Mouse (Mus musculus) left cerebral cortex, adult 9 months (tissue): ENCODE measurements around the gene Smarcal1.

Experiments used
- DNase-seq, 2 experiments: peaks; one replicate each; pipeline ENCODE4 v3.0.0; 2022; ENCODE audit warnings: low spot score in 2 of 2

Smarcal1 gene

DNA sequence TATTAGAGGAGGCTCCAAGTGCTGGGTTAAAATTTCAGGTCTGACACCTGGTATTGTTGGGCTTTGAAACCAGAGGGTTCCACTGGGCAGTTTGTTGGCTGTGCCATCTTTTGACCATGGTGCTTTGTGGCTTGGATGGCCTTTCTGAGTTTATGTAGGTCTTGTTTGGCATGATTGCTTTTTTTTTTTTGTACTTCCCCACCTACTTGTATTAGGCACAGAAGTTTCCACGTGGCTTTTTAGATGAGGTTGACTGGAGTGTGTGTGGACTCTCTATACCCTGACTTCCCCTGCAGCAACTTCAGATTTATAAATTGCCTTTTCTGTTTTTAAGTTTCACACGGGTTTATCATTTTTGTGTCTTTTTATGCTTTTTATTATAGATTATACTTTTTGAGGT, 5.7 kb downstream of the Smarcal1 start:
- DNase-seq: no peak

DNA sequence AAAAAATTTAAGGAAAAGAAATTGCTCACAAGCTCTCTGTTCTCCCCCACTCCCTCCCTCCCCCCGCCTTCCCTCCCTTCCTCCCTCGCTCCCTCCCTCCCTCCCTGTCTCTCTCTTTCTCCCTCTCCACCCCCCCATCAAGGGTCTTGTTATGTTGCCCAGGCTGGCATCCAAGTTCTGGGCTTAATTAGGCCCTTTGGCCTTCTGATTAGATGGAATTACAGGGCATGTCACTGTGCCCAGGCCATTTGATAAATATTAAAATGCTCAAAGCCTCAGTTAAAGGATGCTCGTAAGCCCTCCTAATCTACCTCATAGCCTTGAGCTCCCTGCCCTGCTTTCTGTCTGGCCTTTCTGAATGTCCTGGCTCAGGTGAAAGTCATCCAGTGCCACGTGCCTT, 7.6 kb downstream of the Smarcal1 start:
- DNase-seq: no peak

DNA sequence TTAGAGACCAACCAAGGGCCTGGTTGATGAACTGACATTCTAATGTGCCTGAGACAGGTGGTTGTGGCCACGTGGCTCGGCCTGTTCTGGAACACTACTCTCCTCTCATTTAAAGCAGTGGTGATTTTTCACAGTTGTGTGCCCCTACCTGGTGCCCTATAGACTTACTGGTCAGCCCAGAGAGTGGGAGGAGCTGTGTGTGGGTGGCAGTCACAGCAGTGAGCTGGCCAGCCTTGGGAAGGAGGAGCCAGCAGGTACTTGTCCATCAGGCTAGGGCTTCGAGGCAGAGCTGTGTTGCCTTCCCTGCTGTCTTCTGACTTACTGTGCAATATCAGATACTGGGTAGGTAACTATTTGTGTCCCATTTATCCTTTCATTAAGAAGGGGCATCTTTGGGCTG, 9.3 kb downstream of the Smarcal1 start:
- DNase-seq: no peak

DNA sequence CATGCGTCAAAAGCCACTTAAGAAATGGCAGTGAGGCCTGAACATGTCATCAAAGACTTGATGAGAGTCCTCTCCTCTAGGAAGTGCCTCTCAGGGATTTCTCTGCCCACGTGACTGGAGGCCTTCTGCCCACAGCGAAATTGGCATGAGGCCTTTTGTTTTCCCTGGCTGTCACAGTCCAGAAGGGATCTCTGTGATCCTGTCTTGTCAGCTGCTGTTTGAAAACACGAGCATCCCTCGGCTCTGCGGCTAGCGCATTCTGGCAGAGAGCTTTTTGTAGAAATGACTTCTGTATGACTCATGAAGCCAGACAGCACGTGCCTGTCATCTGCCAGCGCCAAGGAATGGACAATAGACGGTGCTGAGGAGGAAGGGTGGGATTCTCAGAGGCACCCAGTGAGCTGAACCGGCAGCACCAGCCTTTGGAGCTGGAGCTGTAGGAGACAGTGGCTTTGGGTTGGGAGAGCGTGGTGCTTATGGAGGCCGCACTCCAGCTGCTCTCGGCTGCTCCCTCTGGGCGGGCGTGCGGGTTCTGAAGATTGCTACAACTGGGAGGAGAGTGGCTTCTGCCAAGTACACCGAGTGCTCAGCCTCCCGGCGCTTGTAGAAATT, 10.4 kb downstream of the Smarcal1 start:
- DNase-seq: peak; percentile 69 to 87

DNA sequence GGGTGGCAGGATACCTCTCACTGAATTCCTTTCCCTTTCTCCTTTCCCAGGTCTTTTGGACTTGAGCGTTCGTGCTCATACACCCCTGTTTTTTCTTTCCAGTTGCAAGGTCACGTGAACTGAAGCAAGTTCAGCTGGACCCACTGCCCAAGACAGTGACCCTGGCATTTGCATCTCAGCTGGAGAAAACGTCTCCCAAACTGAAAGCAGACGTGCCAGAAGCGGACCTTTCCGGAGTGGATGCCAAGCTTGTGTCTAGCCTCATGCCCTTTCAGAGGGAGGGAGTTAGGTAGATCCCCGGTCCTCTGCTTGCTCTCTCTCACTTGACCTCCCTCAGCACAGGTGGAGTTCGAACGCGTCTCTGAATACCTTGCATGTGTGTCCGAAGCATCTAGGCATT, 12.6 kb downstream of the Smarcal1 start:
- DNase-seq: no peak

DNA sequence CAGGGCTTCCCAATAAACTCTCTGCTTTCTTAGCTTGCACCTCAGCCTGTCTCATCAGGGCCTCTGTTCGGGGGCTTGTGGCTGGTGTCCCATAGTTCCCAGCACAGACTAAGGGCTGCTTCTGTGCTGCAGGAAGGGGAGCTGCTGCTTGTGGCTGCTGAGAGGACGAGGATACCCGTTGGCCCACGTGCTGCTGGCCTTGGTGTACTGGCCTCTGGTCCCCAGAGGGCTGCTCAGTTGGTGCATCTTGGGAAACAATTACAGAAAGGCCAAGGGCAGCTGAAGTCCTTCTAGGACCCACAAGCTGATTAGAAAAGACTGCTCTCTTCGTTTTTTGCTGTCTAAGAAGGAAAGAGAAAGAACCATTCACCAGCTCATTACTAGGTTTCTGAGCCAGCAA, 13.2 kb downstream of the Smarcal1 start:
- DNase-seq: no peak

DNA sequence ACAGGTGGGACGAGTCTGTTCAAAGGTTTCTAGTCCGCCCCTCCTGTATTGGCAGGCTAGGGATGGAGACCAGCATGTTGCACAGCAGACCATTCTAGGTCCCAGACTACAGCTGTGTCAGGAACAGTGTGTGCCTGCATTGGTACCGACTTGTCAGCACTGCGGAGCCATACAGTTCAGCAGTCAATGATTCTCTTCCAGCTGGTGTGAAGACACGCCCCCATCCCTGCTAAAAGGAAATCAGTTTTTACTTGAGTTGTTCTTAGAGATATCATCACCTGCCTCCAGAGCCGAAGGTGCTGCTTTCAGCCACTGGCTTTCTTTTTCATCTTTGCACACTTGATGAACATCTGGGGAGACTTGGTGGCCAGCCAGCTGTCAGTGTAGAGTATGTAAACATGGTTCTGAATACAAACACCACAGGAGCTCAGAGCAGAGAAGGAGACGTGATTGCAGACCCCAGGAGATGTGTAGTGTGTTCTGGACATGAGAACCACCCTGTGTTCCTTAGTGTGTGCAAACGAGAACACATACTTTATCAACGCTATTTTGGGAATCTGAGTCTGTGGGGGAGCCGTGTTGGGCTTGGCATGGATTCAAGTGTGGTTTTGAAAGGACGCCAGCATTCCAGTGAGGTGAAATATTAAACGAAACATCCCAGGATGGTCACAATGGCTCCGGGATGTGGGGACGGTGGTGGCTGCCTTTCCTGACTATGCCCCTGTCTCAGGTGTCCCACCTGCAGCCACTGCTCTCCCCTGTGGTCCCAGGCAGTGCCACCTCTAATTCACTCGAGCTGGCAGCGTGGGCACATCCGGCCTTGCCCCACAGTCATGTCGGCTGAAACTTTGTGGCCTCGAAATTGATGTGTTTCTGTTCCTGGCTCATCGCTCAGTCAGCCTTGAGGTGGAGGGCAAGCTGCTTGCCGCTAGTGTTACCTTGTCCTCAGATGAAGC, 16.4 kb downstream of the Smarcal1 start:
- DNase-seq: no peak

DNA sequence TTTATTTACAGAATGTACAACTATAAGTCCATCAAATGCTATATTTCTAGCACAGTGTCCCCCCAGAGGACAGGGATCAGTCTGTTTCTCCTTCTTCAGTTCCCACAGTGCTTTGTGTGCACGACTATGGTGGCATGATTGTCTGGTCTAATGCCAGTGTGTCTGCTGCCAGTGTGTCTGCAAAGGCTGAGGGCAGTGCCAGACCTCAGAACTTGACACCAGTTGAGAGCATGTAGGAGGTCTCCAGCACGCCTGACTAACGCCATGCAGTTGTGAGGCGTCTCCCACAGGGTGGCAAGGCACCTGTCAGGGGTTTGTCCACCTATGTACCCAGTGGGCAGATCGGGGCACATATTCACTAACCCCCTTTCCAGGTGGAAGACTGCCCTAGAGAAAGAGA, 17.7 kb downstream of the Smarcal1 start:
- no peak for DNase-seq

DNA sequence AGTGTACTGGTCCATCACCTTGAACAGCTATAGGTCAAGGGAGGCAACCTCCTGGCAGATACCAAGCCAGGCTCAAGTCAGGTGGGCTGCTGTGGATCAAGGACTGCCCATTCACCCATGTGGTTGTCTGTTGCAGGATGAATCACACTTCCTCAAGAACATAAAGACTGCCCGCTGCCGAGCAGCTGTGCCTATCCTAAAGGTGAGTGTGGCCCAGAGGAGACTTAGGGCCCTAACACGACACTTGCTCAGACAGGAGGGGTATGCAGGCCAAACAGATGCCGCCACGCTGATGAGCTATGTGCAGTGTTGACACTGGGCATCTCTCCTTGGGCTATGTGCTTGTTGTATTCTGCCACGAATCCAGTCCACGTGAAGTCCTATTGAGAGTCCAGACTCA, 18.2 kb downstream of the Smarcal1 start:
- no peak for DNase-seq

DNA sequence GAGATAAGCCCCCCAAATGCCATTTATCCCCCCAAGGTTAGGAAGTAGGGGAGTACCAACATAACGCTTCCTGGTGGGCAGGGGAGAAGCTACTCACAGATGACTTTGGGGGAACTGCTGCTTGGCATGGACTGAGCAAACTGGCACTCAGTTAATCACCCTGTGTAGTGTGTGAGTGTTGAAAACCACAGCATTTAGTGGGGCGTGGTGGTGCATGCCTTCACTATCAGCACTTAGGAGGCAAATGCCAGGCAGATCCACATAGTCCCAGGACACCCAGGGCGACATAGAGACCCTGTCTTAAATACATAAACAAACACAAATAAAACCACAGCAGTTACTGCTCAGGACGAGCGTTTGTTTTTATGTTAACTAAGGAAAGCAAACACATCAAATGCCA, 19.1 kb downstream of the Smarcal1 start:
- DNase-seq: no peak

DNA sequence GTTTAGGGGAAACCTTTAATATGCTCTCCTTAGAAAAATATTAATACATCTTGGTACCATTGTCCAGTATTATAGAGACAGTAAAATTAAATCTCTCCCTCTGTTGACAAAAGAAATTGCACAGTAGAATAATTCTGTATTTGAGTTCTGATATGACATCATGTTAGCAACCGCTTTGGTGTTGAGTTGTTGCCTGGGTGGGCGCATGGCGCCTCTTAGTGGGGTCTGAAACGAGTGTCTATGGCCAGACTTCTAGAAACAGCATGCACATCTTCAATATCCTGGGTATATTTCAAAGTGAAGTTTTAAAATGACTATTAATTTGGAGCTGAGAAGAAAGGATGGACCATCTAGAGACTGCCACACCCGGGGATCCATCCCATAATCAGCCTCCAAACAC, 19.8 kb downstream of the Smarcal1 start:
- DNase-seq: no peak

DNA sequence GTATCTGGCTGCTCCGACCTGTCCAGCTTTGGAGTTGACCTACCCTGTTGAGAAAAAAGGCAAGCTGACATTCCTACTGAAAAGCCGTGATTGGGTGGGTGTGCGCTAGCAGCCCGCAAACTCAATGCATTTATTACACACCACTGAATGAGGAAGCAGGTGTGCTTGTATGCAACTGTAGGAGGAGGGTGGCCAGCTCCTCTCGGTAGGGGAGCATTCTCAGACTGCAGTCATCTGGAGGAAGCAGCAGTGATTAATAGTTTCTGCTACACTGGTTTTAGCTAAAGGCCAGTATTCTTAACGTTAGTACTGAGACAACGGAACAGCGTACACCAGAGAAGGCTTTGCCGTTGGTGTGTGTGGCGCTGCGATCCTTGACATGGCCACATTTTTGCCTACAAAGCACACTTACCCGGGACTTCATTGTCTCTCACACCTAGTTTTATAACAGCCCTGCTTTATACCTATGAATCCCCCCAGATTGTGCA, 23.2 kb downstream of the Smarcal1 start:
- DNase-seq: no peak

DNA sequence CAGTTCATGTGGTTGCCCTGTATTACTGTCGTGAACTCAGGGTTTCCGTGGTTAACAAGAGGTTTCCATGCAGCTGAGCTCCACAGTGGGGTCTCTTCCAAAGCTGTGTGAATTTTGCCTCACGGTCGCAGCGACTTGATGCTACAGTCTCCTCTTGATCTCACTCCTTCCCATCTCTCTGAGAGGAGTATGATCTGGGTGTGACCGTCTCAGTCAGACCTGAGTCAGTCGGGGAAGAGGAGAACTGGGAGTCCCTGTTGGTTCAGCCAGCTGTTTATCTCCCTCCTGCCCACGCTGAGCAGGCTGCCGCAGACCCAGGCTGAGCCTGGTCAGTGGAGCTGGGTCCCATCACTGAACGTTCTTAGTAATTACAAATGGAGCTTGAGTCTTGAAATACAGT, 26.1 kb downstream of the Smarcal1 start:
- DNase-seq: no peak

DNA sequence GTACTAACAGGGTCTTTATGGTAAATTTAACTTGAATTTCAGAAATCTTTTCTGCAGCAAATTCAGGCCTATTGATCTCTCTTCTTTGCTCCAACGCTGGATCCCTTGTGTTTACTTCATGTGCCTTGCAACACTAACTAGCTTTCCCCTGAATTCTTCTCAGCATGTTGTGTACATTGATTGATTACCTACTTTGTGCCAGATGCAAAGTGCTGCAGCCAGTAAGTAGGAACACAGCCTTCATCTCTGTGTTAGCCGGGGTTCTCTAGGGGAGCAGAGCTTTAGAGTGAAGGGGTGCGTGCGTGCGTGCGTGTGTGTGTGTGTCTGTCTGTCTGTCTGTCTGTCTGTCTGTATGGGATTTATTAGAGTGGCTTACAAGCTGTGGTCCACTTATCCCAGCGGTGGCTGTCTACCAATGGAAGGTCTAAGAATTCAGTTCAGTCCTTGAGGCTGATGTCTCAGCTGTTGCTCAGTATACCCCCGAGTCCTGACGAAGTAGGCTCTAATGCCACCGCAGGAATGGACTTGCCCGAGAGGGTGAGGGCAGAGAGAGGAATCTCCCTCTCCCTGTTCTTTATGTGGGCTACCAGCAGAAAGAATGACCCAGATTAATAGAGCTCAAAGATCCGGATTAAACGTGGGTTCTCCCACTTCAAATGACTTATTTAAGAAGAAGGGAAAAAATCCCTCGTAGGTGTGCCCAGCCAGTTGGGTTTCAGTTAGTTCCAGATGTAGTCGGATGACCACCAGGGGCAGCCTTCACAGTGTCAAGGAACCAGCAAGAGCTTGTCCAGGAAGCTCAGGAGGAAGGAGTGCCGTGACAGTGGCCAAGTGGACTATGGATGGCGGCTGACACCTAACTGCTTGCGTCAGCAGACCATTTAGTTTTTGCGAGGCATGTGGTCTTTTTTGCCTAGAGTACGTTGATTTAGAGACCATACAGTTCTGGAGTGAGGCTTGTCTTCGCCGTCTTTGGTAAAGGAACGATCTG, 27.1 kb downstream of the Smarcal1 start:
- no peak for DNase-seq

DNA sequence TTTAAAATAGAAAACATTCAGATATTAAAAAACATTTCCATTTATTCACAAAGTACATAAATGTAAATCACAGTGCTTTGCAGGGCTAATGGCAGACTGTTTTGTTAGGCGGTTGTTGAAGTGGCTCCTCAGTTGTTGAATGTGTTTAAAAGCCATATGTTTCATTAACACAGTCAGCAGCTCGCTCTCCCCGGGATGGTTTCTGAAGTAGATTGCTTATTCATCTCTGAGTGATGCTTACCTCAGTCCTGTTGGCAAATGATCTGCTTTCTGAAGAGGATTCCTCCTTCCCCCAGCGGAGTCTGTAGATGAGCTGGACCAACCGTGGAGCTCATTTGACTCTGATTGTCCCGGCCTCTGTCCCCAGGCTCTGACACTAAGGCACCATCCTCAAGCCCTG, 29.1 kb downstream of the Smarcal1 start:
- no peak for DNase-seq

DNA sequence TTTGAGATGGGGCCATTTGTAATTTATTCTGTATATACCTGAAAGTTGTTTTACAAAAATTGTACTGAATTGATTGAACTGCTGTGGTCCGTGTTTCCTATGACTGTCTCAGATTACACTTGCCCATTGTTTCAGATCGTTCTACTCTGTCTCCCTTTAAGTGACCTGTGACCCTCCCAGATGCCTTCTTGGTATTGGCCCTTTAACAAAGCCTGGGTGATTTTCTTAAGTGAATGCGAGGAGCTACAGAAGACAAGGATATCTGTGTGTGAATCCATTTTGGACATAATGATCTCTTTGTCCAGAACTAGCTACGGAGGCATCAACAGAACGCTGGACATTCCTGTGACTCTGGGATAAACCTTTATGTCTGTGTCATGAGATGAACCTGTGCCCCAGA, 52.2 kb downstream of the Smarcal1 start:
- no peak for DNase-seq

DNA sequence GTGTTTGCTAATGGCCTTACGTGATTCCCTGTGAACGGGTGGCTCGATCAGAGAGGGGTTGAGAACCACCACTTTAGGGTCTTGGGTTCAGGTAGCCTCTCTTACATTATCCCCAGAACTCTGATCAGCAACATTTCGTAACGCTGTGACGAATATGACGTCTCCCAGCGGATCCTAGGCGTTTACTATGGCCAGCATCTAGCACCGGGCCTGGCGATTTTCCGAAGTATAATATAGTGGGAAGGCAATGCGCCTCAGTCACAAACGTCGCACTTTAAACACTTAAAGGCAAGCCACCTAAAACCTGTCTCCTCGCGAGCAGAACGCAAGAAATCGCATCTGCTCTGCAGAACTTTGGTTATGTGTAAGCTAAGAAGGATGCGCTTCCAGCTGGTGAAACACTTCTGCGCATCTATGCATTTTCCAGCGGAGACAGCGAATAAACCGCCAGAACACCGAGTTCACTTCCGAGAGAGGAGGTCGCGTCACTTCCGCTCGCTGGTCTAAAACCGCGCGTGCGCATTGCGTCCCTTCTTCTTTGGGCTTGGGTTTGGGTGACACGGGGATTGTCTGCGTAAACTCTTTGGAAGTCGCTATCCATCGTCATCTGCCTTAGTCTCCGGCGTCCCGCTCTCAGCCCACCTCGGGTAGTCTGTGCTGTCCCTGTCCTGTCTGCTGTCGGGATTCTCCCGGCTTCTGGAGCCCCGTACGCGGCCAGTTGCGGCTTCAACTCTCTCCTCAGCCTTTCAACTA, 57.8 kb downstream of the Smarcal1 start:
- peak; percentile 20 to 66 for DNase-seq

DNA sequence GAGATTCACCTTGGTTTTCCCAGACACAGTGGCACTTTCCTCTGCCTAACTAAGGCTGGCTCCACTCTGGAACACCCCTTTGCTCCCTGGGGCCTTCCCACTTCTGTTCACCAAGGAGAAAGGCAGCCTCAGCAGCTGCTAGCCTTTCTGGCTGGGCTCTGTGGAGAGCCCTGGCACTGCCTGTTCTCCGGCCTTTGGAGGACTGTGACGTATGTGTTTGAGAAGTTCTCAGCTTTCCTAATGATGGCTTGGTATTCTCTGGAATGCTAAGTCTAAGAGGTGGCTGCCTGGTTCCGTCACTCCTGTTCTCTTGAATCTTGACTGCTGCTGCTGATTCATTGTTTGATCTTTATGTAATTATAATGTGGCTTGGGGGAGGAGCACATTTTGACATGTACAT, 90.0 kb downstream of the Smarcal1 start:
- DNase-seq: no peak
